Mouse (Mus musculus) spleen, adult 2 months (tissue): ENCODE data around the gene Eif4a2.

Experiments
- CTCF ChIP-seq: fragments of 200-500 bp; IDR thresholded peaks from 2 replicates; pipeline ENCODE4 v1.5.1; 2011; ENCODE audit warnings: mild to moderate bottlenecking, inconsistent platforms; ENCODE audit not compliant: insufficient read depth, insufficient read length, insufficient replicate concordance; ENCODE audit errors: extremely low read depth
- POLR2A ChIP-seq: fragments of 200-500 bp; IDR thresholded peaks from 2 replicates; pipeline ENCODE4 v1.6.1; 2011; ENCODE audit warnings: low read depth, low read length, inconsistent platforms

GRCm38 (mm10) chr16:23122446-23122845 is 15.2 kb downstream of the Eif4a2 start:
- no peak for TF ChIP-seq POLR2A
- TF ChIP-seq CTCF: no peak
